ENCODE assay signal across 8 mouse cellular contexts in genomic region chr4:134127121-134127455, GRCm38 (mm10). TPM values are rescaled to one million over a fixed set of nuclear protein-coding genes. Genes with fewer than 3 reads are reported as not detected.
A peak's percentile ranks its signal among the peaks of the same experiment; 100 is the strongest.
DNase-seq lines count a peak whose midpoint lies in the region; ATAC-seq and TF ChIP-seq lines count a peak whose summit lies in the region.

No protein-coding gene starts in this region.

- H3K4me3 ChIP-seq in lung, adult 2 months (replicated peaks; ENCODE audit: extremely low read depth, low read depth, low read length): no peak overlapping the region
- no peak overlapping the region for H3K4me3 ChIP-seq in lung, postnatal 0 days (ENCODE audit: low read depth, low read length)
- no peak overlapping the region for H3K4me3 ChIP-seq in embryonic facial prominence, embryonic 14.5 days (ENCODE audit: low read depth, low read length)
- no peak overlapping the region for H3K4me3 ChIP-seq in midbrain, embryonic 16.5 days (ENCODE audit: low read depth, low read length)

- DNase-seq in lung, adult 2 months: no peak
- no peak for DNase-seq in lung, postnatal 0 days (ENCODE audit: low spot score)
- no peak for DNase-seq in embryonic facial prominence, embryonic 14.5 days (ENCODE audit: low spot score)
- peak; percentile 68 to 85 for DNase-seq in layer of hippocampus, adult 8-10 months (ENCODE audit: low spot score in 2 of 2)
- DNase-seq in adrenal gland, postnatal 4 days (ENCODE audit: low spot score in 2 of 2): no peak
- no peak for DNase-seq in ovary, adult 18-20 months (ENCODE audit: low spot score)
- no peak for DNase-seq in thymus, postnatal 0 days (ENCODE audit: low spot score)

- no peak overlapping the region for H3K27ac ChIP-seq in lung, postnatal 0 days (ENCODE audit: low read length)
- no peak overlapping the region for H3K27ac ChIP-seq in embryonic facial prominence, embryonic 14.5 days (replicated peaks; ENCODE audit: low read depth, low read length)
- no peak overlapping the region for H3K27ac ChIP-seq in midbrain, embryonic 16.5 days (ENCODE audit: low read length)

- H3K4me1 ChIP-seq in lung, adult 2 months (ENCODE audit: control insufficient read depth, insufficient read depth, low read length): peaks cover 13% of the 10 kb centered on the region
- H3K4me1 ChIP-seq in lung, postnatal 0 days (ENCODE audit: insufficient read depth, low read depth, low read length): peaks cover 4% of the 10 kb centered on the region; the same call in 1 of the 2 replicates
- 0 out of 2 replicates have a peak, but pooled peaks cover 7% of the 10 kb centered on the region for H3K4me1 ChIP-seq in embryonic facial prominence, embryonic 14.5 days (ENCODE audit: control insufficient read depth, insufficient read depth, low read length)
- H3K4me1 ChIP-seq in midbrain, embryonic 16.5 days (ENCODE audit: control insufficient read depth, insufficient read depth, low read length): peaks cover 20% of the 10 kb centered on the region

- no peak for TF ChIP-seq EP300 in lung, postnatal 0 days (IDR thresholded peaks at IDR 0.05)

- no peak for TF ChIP-seq CTCF in lung, adult 2 months (IDR thresholded peaks at IDR 0.05; ENCODE audit: insufficient read depth, low read length)
- no peak for TF ChIP-seq CTCF in lung, postnatal 0 days (IDR thresholded peaks at IDR 0.05)

- ATAC-seq in lung, postnatal 0 days: no peak
- ATAC-seq in embryonic facial prominence, embryonic 14.5 days (ENCODE audit: low read depth): no peak
- ATAC-seq in midbrain, embryonic 16.5 days: no peak

- H3K9ac ChIP-seq in lung, postnatal 0 days (replicated peaks; ENCODE audit: low read depth): no peak overlapping the region
- peak overlapping the region; percentile 43; the same call in 1 of the 2 replicates for H3K9ac ChIP-seq in embryonic facial prominence, embryonic 14.5 days (ENCODE audit: low read depth, low read length)
- H3K9ac ChIP-seq in midbrain, embryonic 16.5 days (ENCODE audit: low read depth, low read length): no peak overlapping the region

- 0 out of 2 replicates have a peak, but pooled peaks have one; percentile 3 for TF ChIP-seq POLR2A in lung, adult 2 months (IDR thresholded peaks at IDR 0.05; ENCODE audit: borderline replicate concordance, extremely low read depth, low read depth, low read length)

- no peaks in the 10 kb centered on the region for H3K27me3 ChIP-seq in lung, postnatal 0 days (replicated peaks; ENCODE audit: insufficient read depth, low read length)
- no peaks in the 10 kb centered on the region for H3K27me3 ChIP-seq in embryonic facial prominence, embryonic 14.5 days (replicated peaks; ENCODE audit: control insufficient read depth, insufficient read depth, low read length)
- no peaks in the 10 kb centered on the region for H3K27me3 ChIP-seq in midbrain, embryonic 16.5 days (ENCODE audit: control insufficient read depth, insufficient read depth, low read depth, low read length)

- H3K9me3 ChIP-seq in lung, postnatal 0 days (ENCODE audit: low read length): no peaks in the 10 kb centered on the region
- no peaks in the 10 kb centered on the region for H3K9me3 ChIP-seq in embryonic facial prominence, embryonic 14.5 days (ENCODE audit: control insufficient read depth, low read length)
- H3K9me3 ChIP-seq in midbrain, embryonic 16.5 days (replicated peaks; ENCODE audit: control insufficient read depth, low read length, poor library complexity, severe bottlenecking): no peaks in the 10 kb centered on the region

- 78% methylated on average over 7 of the region's 7 CpGs for WGBS in lung, adult 2 months
- 83% methylated on average over 7 of the region's 7 CpGs for WGBS in lung, postnatal 0 days
- 74% methylated on average over 7 of the region's 7 CpGs for WGBS in embryonic facial prominence, embryonic 14.5 days
- 91% methylated on average over 7 of the region's 7 CpGs for WGBS in midbrain, embryonic 16.5 days

- no peak overlapping the region; the same call in 1 of the 2 replicates for H3K4me2 ChIP-seq in lung, postnatal 0 days (replicated peaks; ENCODE audit: low read depth, low read length)
- peak overlapping the region; percentile 92 for H3K4me2 ChIP-seq in embryonic facial prominence, embryonic 14.5 days (ENCODE audit: low read depth, low read length)
- peak overlapping the region; percentile 90; the same call in 1 of the 2 replicates for H3K4me2 ChIP-seq in midbrain, embryonic 16.5 days (ENCODE audit: low read length)

- H3K36me3 ChIP-seq in lung, postnatal 0 days (ENCODE audit: insufficient read depth, low read length): no peaks in the 10 kb centered on the region
- peaks cover 10% of the 10 kb centered on the region; the same call in 1 of the 2 replicates for H3K36me3 ChIP-seq in embryonic facial prominence, embryonic 14.5 days (ENCODE audit: control insufficient read depth, insufficient read depth, low read length)
- peaks cover 5% of the 10 kb centered on the region; the same call in 1 of the 2 replicates for H3K36me3 ChIP-seq in midbrain, embryonic 16.5 days (ENCODE audit: control insufficient read depth, insufficient read depth, low read length)

RNA-seq across cellular contexts. Expression of gene Sh3bgrl3, which starts 1.5 kb away (rescaled TPM):
- polyA plus RNA-seq in lung, adult 2 months (2012; rRNA removed): 654 and 703 TPM in 2 replicates
- polyA plus RNA-seq in lung, postnatal 0 days (2015; fragmentation: Nextera tagmentation; extraction: Ambion mirVana): 476 and 513 TPM in 2 replicates
- polyA plus RNA-seq in embryonic facial prominence, embryonic 14.5 days (2014; fragmentation: Nextera tagmentation; extraction: Ambion mirVana): 445 and 477 TPM in 2 replicates
- total RNA-seq in layer of hippocampus, adult 8-10 months (2022): 100 to 1,000 TPM; 185 to 289 (median 252) TPM
- polyA plus RNA-seq in midbrain, embryonic 16.5 days (2015; fragmentation: Nextera tagmentation; extraction: Ambion mirVana): 421 and 430 TPM in 2 replicates
- total RNA-seq in adrenal gland, postnatal 4 days (2021): 100 to 1,000 TPM; 108 to 111 TPM
- polyA plus RNA-seq in thymus, postnatal 0 days (2015; fragmentation: Nextera tagmentation; extraction: Ambion mirVana): 1,143 and 1,161 TPM in 2 replicates

RNA-seq across cellular contexts. Expression of gene Ubxn11, which starts 24.7 kb away (rescaled TPM):
- 28.8 and 30.0 TPM in 2 replicates for polyA plus RNA-seq in lung, adult 2 months (2012; rRNA removed)
- polyA plus RNA-seq in lung, postnatal 0 days (2015; fragmentation: Nextera tagmentation; extraction: Ambion mirVana): 10.3 and 11.3 TPM in 2 replicates
- 9.7 and 10.2 TPM in 2 replicates for polyA plus RNA-seq in embryonic facial prominence, embryonic 14.5 days (2014; fragmentation: Nextera tagmentation; extraction: Ambion mirVana)
- 10 to 100 TPM; 34.7 to 39.5 (median 35.6) TPM for total RNA-seq in layer of hippocampus, adult 8-10 months (2022)
- polyA plus RNA-seq in midbrain, embryonic 16.5 days (2015; fragmentation: Nextera tagmentation; extraction: Ambion mirVana): 18.4 and 19.0 TPM in 2 replicates
- 10 to 100 TPM in 1 of 2 experiments, 1 to 10 TPM in 1; 9.4 to 13.4 TPM for total RNA-seq in adrenal gland, postnatal 4 days (2021)
- polyA plus RNA-seq in thymus, postnatal 0 days (2015; fragmentation: Nextera tagmentation; extraction: Ambion mirVana): 15.1 and 15.2 TPM in 2 replicates

RNA-seq across cellular contexts. Expression of gene Cd52, which starts 32.2 kb away (rescaled TPM):
- 52.8 and 76.5 TPM in 2 replicates for polyA plus RNA-seq in lung, adult 2 months (2012; rRNA removed)
- 65.8 and 65.9 TPM in 2 replicates for polyA plus RNA-seq in lung, postnatal 0 days (2015; fragmentation: Nextera tagmentation; extraction: Ambion mirVana)
- polyA plus RNA-seq in embryonic facial prominence, embryonic 14.5 days (2014; fragmentation: Nextera tagmentation; extraction: Ambion mirVana): 15.6 and 19.3 TPM in 2 replicates
- total RNA-seq in layer of hippocampus, adult 8-10 months (2022): 10 to 100 TPM in 2 of 4 experiments, 1 to 10 TPM in 2; 1.2 to 52.4 (median 18.2) TPM
- polyA plus RNA-seq in midbrain, embryonic 16.5 days (2015; fragmentation: Nextera tagmentation; extraction: Ambion mirVana): 0.92 and 2.1 TPM in 2 replicates
- 10 to 100 TPM; 10.1 to 14.4 TPM for total RNA-seq in adrenal gland, postnatal 4 days (2021)
- 1,124 and 1,206 TPM in 2 replicates for polyA plus RNA-seq in thymus, postnatal 0 days (2015; fragmentation: Nextera tagmentation; extraction: Ambion mirVana)

RNA-seq across cellular contexts. Expression of gene Cep85, which starts 59.8 kb away (rescaled TPM):
- 17.1 and 30.2 TPM in 2 replicates for polyA plus RNA-seq in lung, adult 2 months (2012; rRNA removed)
- 36.6 and 74.1 TPM in 2 replicates for polyA plus RNA-seq in lung, postnatal 0 days (2015; fragmentation: Nextera tagmentation; extraction: Ambion mirVana)
- 40.2 and 46.2 TPM in 2 replicates for polyA plus RNA-seq in embryonic facial prominence, embryonic 14.5 days (2014; fragmentation: Nextera tagmentation; extraction: Ambion mirVana)
- 10 to 100 TPM; 16.6 to 19.8 (median 18.6) TPM for total RNA-seq in layer of hippocampus, adult 8-10 months (2022)
- polyA plus RNA-seq in midbrain, embryonic 16.5 days (2015; fragmentation: Nextera tagmentation; extraction: Ambion mirVana): 16.7 and 18.1 TPM in 2 replicates
- 10 to 100 TPM; 26.1 to 26.6 TPM for total RNA-seq in adrenal gland, postnatal 4 days (2021)
- polyA plus RNA-seq in thymus, postnatal 0 days (2015; fragmentation: Nextera tagmentation; extraction: Ambion mirVana): 171 and 178 TPM in 2 replicates

Comparison
In these comparisons a context has a peak if more than half of its experiments do, and no peak if none do; other contexts are left out.
1. DNase-seq: peak in layer of hippocampus, adult 8-10 months (2 of 2); none in lung, adult 2 months (single experiment), lung, postnatal 0 days (single experiment), embryonic facial prominence, embryonic 14.5 days (single experiment), adrenal gland, postnatal 4 days (0 of 2), ovary, adult 18-20 months (single experiment) and thymus, postnatal 0 days (single experiment).
2. RNA of gene Cd52, which starts 32.2 kb away (polyA plus RNA-seq): 1,124 to 1,206 TPM in thymus, postnatal 0 days; 52.8 to 76.5 TPM in lung, adult 2 months, 65.8 to 65.9 TPM in lung, postnatal 0 days, 15.6 to 19.3 TPM in embryonic facial prominence, embryonic 14.5 days and 0.92 to 2.1 TPM in midbrain, embryonic 16.5 days; every median in the first group is over 10 times any median in the second.